Mouse (Mus musculus): ENCODE measurements around the gene Abl2. TPM values are rescaled to one million over a fixed set of nuclear protein-coding genes. Genes with fewer than 3 reads are reported as not detected.
A peak's percentile ranks its signal among the peaks of the same experiment; 100 is the strongest.
"Not testable (repeated sequence)": the region's sequence is repeated elsewhere in the genome, so short reads cannot be mapped to it uniquely, and the experiment has no call there.

Abl2 gene
- polyA plus RNA-seq, 1 experiment, result 11.0 TPM

DNA sequence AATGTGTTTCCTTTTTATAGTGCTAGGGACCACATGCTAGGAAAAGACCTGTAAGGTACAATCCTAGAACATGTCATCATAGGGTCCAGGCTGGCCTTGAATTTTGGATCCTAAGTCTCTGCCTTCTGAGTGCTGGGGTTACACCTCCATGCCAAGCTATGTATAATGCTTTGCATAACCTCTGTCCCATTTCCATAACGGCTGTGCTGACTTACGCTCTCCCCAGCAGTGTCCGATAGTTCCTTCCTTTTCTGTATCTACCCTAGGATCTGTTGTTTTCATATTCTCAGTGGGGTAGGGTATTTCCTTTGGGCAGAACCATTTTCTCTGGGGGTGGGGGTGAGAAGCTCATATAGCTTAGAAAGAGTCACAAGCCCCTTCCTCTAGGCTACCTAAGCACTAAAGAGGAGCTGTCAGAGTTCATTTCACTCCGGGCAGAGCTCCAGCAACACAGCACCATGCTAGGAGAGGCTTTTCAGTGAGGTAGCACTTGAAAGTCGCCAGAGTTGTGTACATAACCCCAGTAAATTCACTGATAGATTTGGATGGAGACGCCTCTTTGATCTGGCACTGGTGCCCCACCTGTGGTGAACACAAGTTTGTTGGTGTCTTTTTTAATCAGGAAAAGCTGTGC lies 93.7 kb downstream of the Abl2 start:
- Histone ChIP-seq H3K36me3 (ENCODE audit: control insufficient read depth, insufficient read depth, low read length) (peaks cover 19% of the 10 kb centered on the region), H3K4me3 (ENCODE audit: extremely low read depth, insufficient read depth, insufficient read length) (no peak overlapping the region), H3K4me1 (ENCODE audit: control insufficient read depth, insufficient read depth, insufficient read length) (peaks cover 5% of the 10 kb centered on the region; the same call in 1 of the 2 replicates), H3K27me3 (ENCODE audit: control insufficient read depth, insufficient read depth, low read length) (no peaks in the 10 kb centered on the region), H3K27ac (ENCODE audit: insufficient read depth, low read length) (no peak overlapping the region)
- no peak for DNase-seq (ENCODE audit: low read depth in 1 of 2, low spot score in 2 of 2)
- TF ChIP-seq CTCF (IDR thresholded peaks at IDR 0.05; ENCODE audit: extremely low read depth, insufficient read depth, insufficient read length, insufficient replicate concordance) (no peak), POLR2A (IDR thresholded peaks at IDR 0.05; ENCODE audit: low read depth, low read length) (no peak)
- WGBS, result 57% methylated on average over 6 of the region's 6 CpGs

DNA sequence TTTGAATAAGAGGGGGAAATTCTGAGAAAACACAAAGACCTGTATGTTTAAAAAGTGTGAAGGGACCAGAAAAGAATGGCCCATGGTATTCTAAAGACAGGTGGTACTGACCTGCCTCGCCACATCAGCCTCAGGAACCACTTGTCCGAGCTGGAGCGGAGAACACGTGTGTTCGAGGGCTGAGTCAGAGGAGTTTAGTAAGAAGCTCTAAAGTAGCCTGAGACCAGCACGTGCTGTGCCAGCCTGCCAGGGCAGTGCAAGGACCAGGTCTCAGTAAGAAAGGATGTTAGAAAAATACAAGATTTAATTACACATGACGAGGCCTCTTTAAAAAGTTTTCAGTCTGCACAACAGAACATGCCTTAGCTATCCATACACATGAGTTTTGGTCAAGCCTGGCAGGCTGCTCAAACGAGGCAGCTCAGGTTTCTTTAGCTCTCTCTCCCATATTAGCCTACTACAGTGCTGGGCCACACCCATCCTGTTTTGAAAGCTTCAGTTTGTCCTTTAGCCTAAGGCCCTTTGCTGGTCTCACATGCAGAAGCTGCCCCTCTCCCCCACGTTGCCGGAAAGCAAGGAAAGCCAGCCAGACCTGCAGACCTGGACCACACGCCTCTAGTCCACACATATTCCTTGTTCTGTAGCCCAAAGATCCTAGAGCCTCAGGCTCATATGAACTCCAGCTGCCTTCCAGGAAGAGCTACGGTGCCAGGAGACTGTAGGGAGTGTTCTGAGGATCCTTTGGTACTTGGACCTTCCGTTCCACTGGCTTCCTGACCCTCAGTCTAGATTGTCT lies 96.3 kb downstream of the Abl2 start:
- Histone ChIP-seq H3K4me1 (ENCODE audit: control insufficient read depth, insufficient read depth, insufficient read length) (peaks cover 5% of the 10 kb centered on the region; the same call in 1 of the 2 replicates), H3K27me3 (ENCODE audit: control insufficient read depth, insufficient read depth, low read length) (no peaks in the 10 kb centered on the region), H3K4me3 (ENCODE audit: extremely low read depth, insufficient read depth, insufficient read length) (no peak overlapping the region), H3K36me3 (ENCODE audit: control insufficient read depth, insufficient read depth, low read length) (peaks cover 18% of the 10 kb centered on the region), H3K27ac (ENCODE audit: insufficient read depth, low read length) (peak overlapping the region; percentile 37; the same call in 1 of the 2 replicates)
- DNase-seq (ENCODE audit: low read depth in 1 of 2, low spot score in 2 of 2), result no peak
- no peak for TF ChIP-seq POLR2A (IDR thresholded peaks at IDR 0.05; ENCODE audit: low read depth, low read length)
- TF ChIP-seq CTCF (IDR thresholded peaks at IDR 0.05; ENCODE audit: extremely low read depth, insufficient read depth, insufficient read length, insufficient replicate concordance), result no peak
- WGBS, result 81% methylated on average over 13 of the region's 13 CpGs

DNA sequence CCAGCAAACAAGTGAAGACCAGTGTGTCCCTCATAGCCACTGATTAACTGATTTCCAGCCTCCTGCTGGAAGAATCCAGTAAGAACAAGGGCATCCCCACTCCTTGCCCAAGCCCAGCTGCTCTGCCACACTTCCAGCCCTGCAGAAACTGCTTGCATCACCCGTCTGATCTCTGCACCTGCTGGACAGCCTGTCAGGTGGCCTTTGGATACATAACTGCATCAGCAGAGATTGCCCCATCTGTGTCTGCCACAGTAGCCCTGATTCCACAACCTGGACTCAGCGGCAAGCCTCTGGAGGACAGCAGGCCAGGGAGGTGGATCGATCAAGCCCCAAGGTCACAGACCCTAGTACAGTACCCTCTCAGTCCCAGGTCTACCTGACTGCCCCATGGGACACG lies 98.9 kb downstream of the Abl2 start:
- WGBS, result 88% methylated on average over 4 of the region's 4 CpGs
- Histone ChIP-seq H3K4me3 (ENCODE audit: extremely low read depth, insufficient read depth, insufficient read length) (no peak overlapping the region), H3K4me1 (ENCODE audit: control insufficient read depth, insufficient read depth, insufficient read length) (peaks cover 8% of the 10 kb centered on the region; the same call in 1 of the 2 replicates), H3K27me3 (ENCODE audit: control insufficient read depth, insufficient read depth, low read length) (no peaks in the 10 kb centered on the region), H3K27ac (ENCODE audit: insufficient read depth, low read length) (no peak overlapping the region), H3K36me3 (ENCODE audit: control insufficient read depth, insufficient read depth, low read length) (peaks cover 17% of the 10 kb centered on the region)
- TF ChIP-seq CTCF (IDR thresholded peaks at IDR 0.05; ENCODE audit: extremely low read depth, insufficient read depth, insufficient read length, insufficient replicate concordance) (no peak), POLR2A (IDR thresholded peaks at IDR 0.05; ENCODE audit: low read depth, low read length) (no peak)
- DNase-seq (ENCODE audit: low read depth in 1 of 2, low spot score in 2 of 2), result no peak

DNA sequence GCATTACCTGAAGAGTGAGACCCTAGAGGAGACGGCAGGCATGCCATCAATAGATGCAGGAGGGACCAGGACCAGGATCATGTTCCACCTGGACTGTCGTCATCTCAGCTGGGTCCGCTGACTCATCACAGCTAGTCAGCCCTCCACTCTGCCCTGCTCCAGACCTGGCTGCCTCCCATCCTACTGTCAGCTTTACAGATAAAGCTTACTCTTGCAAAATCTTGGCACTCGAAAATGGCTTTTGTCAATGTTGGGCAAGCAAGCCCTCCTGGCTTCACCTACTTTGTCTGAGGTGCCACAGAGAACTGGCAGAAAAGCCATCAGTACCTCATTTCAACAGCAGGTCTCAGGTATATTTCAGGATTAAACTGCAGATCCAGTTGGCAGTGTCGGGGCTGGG lies 100.1 kb downstream of the Abl2 start:
- peaks cover 8% of the 10 kb centered on the region; the same call in 1 of the 2 replicates for H3K4me1 ChIP-seq (ENCODE audit: control insufficient read depth, insufficient read depth, insufficient read length)
- H3K4me3 ChIP-seq (ENCODE audit: extremely low read depth, insufficient read depth, insufficient read length), result no peak overlapping the region
- H3K27ac ChIP-seq (ENCODE audit: insufficient read depth, low read length), result no peak overlapping the region
- H3K36me3 ChIP-seq (ENCODE audit: control insufficient read depth, insufficient read depth, low read length), result peaks cover 17% of the 10 kb centered on the region
- 92% methylated on average over 5 of the region's 5 CpGs for WGBS
- no peaks in the 10 kb centered on the region for H3K27me3 ChIP-seq (ENCODE audit: control insufficient read depth, insufficient read depth, low read length)
- DNase-seq (ENCODE audit: low read depth in 1 of 2, low spot score in 2 of 2), result no peak
- no peak for TF ChIP-seq CTCF (IDR thresholded peaks at IDR 0.05; ENCODE audit: extremely low read depth, insufficient read depth, insufficient read length, insufficient replicate concordance)
- TF ChIP-seq POLR2A (IDR thresholded peaks at IDR 0.05; ENCODE audit: low read depth, low read length), result no peak

DNA sequence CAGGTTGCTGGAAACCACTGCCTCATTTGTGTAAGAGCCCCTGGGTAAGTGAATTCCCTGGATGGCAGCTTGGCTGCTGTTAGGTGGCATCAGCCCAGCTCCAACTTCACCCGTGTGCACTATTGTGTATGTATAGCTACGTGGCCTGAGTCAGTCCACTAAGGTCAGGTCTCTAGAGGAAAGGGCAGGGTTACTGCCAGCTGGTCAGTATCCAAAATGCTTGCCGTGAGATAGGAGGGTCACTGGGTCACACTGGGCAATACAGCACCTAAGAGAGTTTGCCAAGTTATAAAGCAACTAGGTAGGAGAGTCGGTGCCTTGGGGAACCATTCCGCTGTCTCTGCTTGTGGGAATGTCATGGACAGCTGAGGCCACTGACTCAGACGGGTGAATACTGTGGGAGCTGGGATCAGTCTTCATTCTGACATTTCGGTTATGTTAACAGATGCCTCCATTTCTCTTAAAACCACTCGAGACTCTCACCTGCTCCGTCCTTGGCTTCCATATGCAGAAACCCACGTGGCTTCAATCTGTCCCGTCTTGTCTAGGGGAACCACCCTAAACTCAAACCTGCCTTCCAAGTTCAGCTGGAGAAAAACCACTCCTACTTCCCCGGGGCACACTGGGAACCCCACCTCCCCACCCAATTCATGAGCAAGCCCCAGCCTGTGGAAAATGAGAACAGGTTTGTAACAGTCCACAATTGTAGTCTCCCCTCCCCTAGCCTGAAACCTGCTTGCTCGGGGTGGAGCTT lies 101.5 kb downstream of the Abl2 start:
- Histone ChIP-seq H3K4me3 (ENCODE audit: extremely low read depth, insufficient read depth, insufficient read length) (no peak overlapping the region; the same call in 1 of the 2 replicates), H3K36me3 (ENCODE audit: control insufficient read depth, insufficient read depth, low read length) (peaks cover 17% of the 10 kb centered on the region)

DNA sequence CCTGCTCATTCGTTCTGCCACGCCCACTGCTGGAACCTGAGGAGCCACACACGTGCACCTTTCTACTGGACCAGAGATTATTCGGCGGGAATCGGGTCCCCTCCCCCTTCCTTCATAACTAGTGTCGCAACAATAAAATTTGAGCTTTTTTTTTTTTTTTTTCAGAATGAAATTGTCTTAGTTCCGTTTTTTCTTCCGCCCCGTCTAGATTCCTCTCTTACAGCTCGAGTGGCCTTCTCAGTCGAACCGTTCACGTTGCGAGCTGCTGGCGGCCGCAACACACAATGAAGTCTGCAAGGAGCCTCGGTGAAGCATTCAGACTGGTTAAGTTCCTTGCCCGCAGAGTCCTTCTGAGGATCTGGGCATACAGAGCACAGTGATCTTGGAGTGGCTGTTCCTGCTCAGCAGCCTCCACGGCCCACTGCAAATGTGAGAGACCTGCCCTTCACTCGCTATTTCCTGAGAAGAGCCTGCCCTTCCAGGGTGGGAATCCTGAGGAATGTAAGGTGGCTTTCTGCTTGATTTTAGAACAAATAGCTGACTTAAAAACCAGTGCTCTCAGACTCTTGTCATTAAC lies 102.2 kb downstream of the Abl2 start:
- DNase-seq (ENCODE audit: low read depth in 1 of 2, low spot score in 2 of 2); H3K4me1 ChIP-seq (ENCODE audit: control insufficient read depth, insufficient read depth, insufficient read length); H3K27me3 ChIP-seq (ENCODE audit: control insufficient read depth, insufficient read depth, low read length): not testable (repeated sequence)
- WGBS, result 32% methylated on average over 21 of the region's 21 CpGs
- peak overlapping the region; percentile 20; the same call in 1 of the 2 replicates for H3K4me3 ChIP-seq (ENCODE audit: extremely low read depth, insufficient read depth, insufficient read length)
- H3K27ac ChIP-seq (ENCODE audit: insufficient read depth, low read length), result peak overlapping the region; percentile 59
- H3K36me3 ChIP-seq (ENCODE audit: control insufficient read depth, insufficient read depth, low read length), result peaks cover 14% of the 10 kb centered on the region

More for the DNA sequence above, 101.5 kb downstream of the Abl2 start:
- TF ChIP-seq POLR2A (IDR thresholded peaks at IDR 0.05; ENCODE audit: low read depth, low read length), result no peak
- TF ChIP-seq CTCF (IDR thresholded peaks at IDR 0.05; ENCODE audit: extremely low read depth, insufficient read depth, insufficient read length, insufficient replicate concordance), result no peak
- 67% methylated on average over 13 of the region's 13 CpGs for WGBS
- DNase-seq (ENCODE audit: low read depth in 1 of 2, low spot score in 2 of 2), result no peak
- Histone ChIP-seq H3K4me1 (ENCODE audit: control insufficient read depth, insufficient read depth, insufficient read length) (peaks cover 8% of the 10 kb centered on the region; the same call in 1 of the 2 replicates), H3K27me3 (ENCODE audit: control insufficient read depth, insufficient read depth, low read length) (no peaks in the 10 kb centered on the region), H3K27ac (ENCODE audit: insufficient read depth, low read length) (peak overlapping the region; percentile 33; the same call in 1 of the 2 replicates)

Measured in spleen, adult 2 months (tissue).